Mouse (Mus musculus) hindbrain, embryonic 11.5 days (tissue): ENCODE data around the gene Ncapd2. TPM values are rescaled to one million over a fixed set of nuclear protein-coding genes. Genes with fewer than 3 reads are reported as not detected.

Source experiments
- ATAC-seq: fragments of 200-750 bp; cut with Nextera tagmentation; 2 replicates; pipeline ENCODE4 v1.8.0; 2017; ENCODE audit warnings: mild to moderate bottlenecking, moderate TSS enrichment, moderate library complexity; ENCODE audit not compliant: low FRiP score
- DNase-seq: peaks from one replicate; pipeline ENCODE4 v3.0.0-alpha.2; 2015; ENCODE audit warnings: low spot score
- H3K27ac ChIP-seq: fragments of 300-500 bp; sonication (generic); 2 replicates; pipeline ENCODE4 v1.5.1; 2014; ENCODE audit warnings: mild to moderate bottlenecking, low read depth, low read length
- H3K27me3 ChIP-seq: fragments of 300-500 bp; sonication (generic); 2 replicates; pipeline ENCODE4 v1.6.1; 2014; ENCODE audit warnings: mild to moderate bottlenecking, low read length, moderate library complexity, mixed read lengths; ENCODE audit not compliant: control insufficient read depth, insufficient read depth
- H3K36me3 ChIP-seq: fragments of 300-500 bp; sonication (generic); 2 replicates; pipeline ENCODE4 v1.6.1; 2014; ENCODE audit warnings: mild to moderate bottlenecking, low read length, moderate library complexity, mixed read lengths; ENCODE audit not compliant: control insufficient read depth, insufficient read depth
- H3K4me1 ChIP-seq: fragments of 300-500 bp; sonication (generic); replicated peaks from 2 replicates; pipeline ENCODE4 v1.6.1; 2014; ENCODE audit warnings: low read length, mixed read lengths; ENCODE audit not compliant: control insufficient read depth, insufficient read depth
- H3K4me2 ChIP-seq: fragments of 300-500 bp; sonication (generic); replicated peaks from 2 replicates; pipeline ENCODE4 v1.6.1; 2014; ENCODE audit warnings: mild to moderate bottlenecking, low read depth, low read length
- H3K4me3 ChIP-seq: fragments of 300-500 bp; sonication (generic); 2 replicates; pipeline ENCODE4 v1.5.1; 2014; ENCODE audit warnings: low read depth, low read length
- H3K9ac ChIP-seq: fragments of 300-500 bp; sonication (generic); 2 replicates; pipeline ENCODE4 v1.6.1; 2014; ENCODE audit warnings: low read depth, low read length
- H3K9me3 ChIP-seq: fragments of 300-500 bp; sonication (generic); 2 replicates; pipeline ENCODE4 v1.6.1; 2016; ENCODE audit warnings: low read length; ENCODE audit not compliant: control insufficient read depth
- WGBS: fragments of 180-500 bp; shearing (Covaris S2); extraction: QIAGEN DNeasy Blood & Tissue Kit; methylation state at CpG from one replicate; pipeline ENCODE4 v1.1.7; 2014; 5-methylcytosine and 5-hydroxymethylcytosine counted together
- polyA plus RNA-seq: library from polyadenylated mRNA; unstranded; fragments of >200 nt; fragmentation: Nextera tagmentation; extraction: Ambion mirVana; gene quantifications from 2 replicates; pipeline ENCODE4 v1.2.1, GENCODE M21; 2014

The Ncapd2 gene
- polyA plus RNA-seq, 1 experiment from 2014 or later, result 110 TPM

GRCm38 (mm10) chr6:125131302-125132156 lies 60.0 kb downstream of the Ncapd2 start, which contains the start of gene Nop2:
Gene Nop2 (plus strand): TSS chr6:125131909.
- peak within 1 kb of the TSS; percentile 66 for H3K27ac ChIP-seq
- no peaks in the 10 kb centered on the region for H3K27me3 ChIP-seq
- H3K4me1 ChIP-seq, result 0 out of 2 replicates have a peak, but pooled peaks cover 2% of the 10 kb centered on the region
- DNase-seq (peak; percentile 98), ATAC-seq (peak; percentile 97)
- H3K9ac ChIP-seq, result peak within 1 kb of the TSS; percentile 83
- H3K9me3 ChIP-seq, result no peaks in the 10 kb centered on the region
- peaks cover 23% of the 10 kb centered on the region; the same call in 1 of the 2 replicates for H3K36me3 ChIP-seq
- WGBS, result 1% methylated on average over 61 of the region's 66 CpGs
- H3K4me3 ChIP-seq, result peak within 1 kb of the TSS; percentile 88
- H3K4me2 ChIP-seq, result peak within 1 kb of the TSS; percentile 81

GRCm38 (mm10) chr6:125129710-125130402 lies 61.6 kb downstream of the Ncapd2 start:
- no peaks in the 10 kb centered on the region for H3K27me3 ChIP-seq
- H3K4me3 ChIP-seq, result no peak overlapping the region
- H3K9ac ChIP-seq, result no peak overlapping the region
- H3K27ac ChIP-seq, result no peak overlapping the region
- no peak for DNase-seq
- no peak for ATAC-seq
- H3K4me2 ChIP-seq, result no peak overlapping the region
- H3K36me3 ChIP-seq, result peaks cover 15% of the 10 kb centered on the region; the same call in 1 of the 2 replicates
- 87% methylated on average over 20 of the region's 20 CpGs for WGBS
- no peaks in the 10 kb centered on the region for H3K9me3 ChIP-seq
- H3K4me1 ChIP-seq, result 0 out of 2 replicates have a peak, but pooled peaks cover 2% of the 10 kb centered on the region

GRCm38 (mm10) chr6:125128724-125129123 lies 62.8 kb downstream of the Ncapd2 start:
- Histone ChIP-seq H3K36me3 (peaks cover 20% of the 10 kb centered on the region), H3K27me3 (no peaks in the 10 kb centered on the region)
- 91% methylated on average over 12 of the region's 12 CpGs for whole genome bisulfite sequencing

GRCm38 (mm10) chr6:125119387-125119786 lies 72.1 kb downstream of the Ncapd2 start:
- H3K27me3 ChIP-seq, result no peaks in the 10 kb centered on the region
- H3K9me3 ChIP-seq, result no peaks in the 10 kb centered on the region
- ATAC-seq (no peak), DNase-seq (no peak)
- WGBS, result 91% methylated on average over 8 of the region's 8 CpGs
- H3K9ac ChIP-seq, result no peak overlapping the region
- H3K36me3 ChIP-seq, result peaks cover 39% of the 10 kb centered on the region
- no peaks in the 10 kb centered on the region for H3K4me1 ChIP-seq
- H3K4me2 ChIP-seq, result no peak overlapping the region
- no peak overlapping the region for H3K27ac ChIP-seq
- H3K4me3 ChIP-seq, result no peak overlapping the region

More at GRCm38 (mm10) chr6:125128724-125129123, 62.8 kb downstream of the Ncapd2 start:
- Histone ChIP-seq H3K9ac (no peak overlapping the region), H3K9me3 (no peaks in the 10 kb centered on the region), H3K4me2 (no peak overlapping the region), H3K27ac (no peak overlapping the region), H3K4me1 (0 out of 2 replicates have a peak, but pooled peaks cover 2% of the 10 kb centered on the region), H3K4me3 (no peak overlapping the region)
- DNase-seq (no peak), ATAC-seq (no peak)

Other genes with a start within 250 kb of the Ncapd2 start
- 94.3 and 99.7 TPM in 2 replicates for gene Cops7a, start 226.2 kb downstream of the Ncapd2 start, polyA plus RNA-seq
- gene Pianp, start 195.0 kb downstream of the Ncapd2 start, polyA plus RNA-seq, result 1.6 and 1.9 TPM in 2 replicates
- gene Zfp384, start 182.6 kb downstream of the Ncapd2 start, polyA plus RNA-seq, result 8.7 and 16.5 TPM in 2 replicates
- gene Ing4, start 151.9 kb downstream of the Ncapd2 start, polyA plus RNA-seq, result 120 and 133 TPM in 2 replicates
- 10.7 and 12.2 TPM in 2 replicates for gene Acrbp, start 142.0 kb downstream of the Ncapd2 start, polyA plus RNA-seq
- gene Lpar5, start 123.8 kb downstream of the Ncapd2 start, polyA plus RNA-seq, result 0.21 TPM in 1 of 2 replicates, not detected in the other
- gene Chd4, start 95.7 kb downstream of the Ncapd2 start, polyA plus RNA-seq, result 105 and 130 TPM in 2 replicates
- gene Nop2, start 59.8 kb downstream of the Ncapd2 start, polyA plus RNA-seq, result 45.3 and 58.8 TPM in 2 replicates
- gene Iffo1, start 46.5 kb downstream of the Ncapd2 start, polyA plus RNA-seq, result 10.3 and 10.4 TPM in 2 replicates
- 2,070 and 2,095 TPM in 2 replicates for gene Gapdh, start 25.2 kb downstream of the Ncapd2 start, polyA plus RNA-seq
- gene Mrpl51, start 100 bp upstream of the Ncapd2 start, polyA plus RNA-seq, result 184 and 189 TPM in 2 replicates
- 1.7 and 2.3 TPM in 2 replicates for gene Vamp1, start 23.9 kb upstream of the Ncapd2 start, polyA plus RNA-seq
- gene Tapbpl, start 40.2 kb upstream of the Ncapd2 start, polyA plus RNA-seq, result 1.0 and 2.2 TPM in 2 replicates
- gene Cd27, start 45.3 kb upstream of the Ncapd2 start, polyA plus RNA-seq, result 0.52 and 1.2 TPM in 2 replicates
- gene Tuba3a, start 94.3 kb upstream of the Ncapd2 start, polyA plus RNA-seq, result not detected in 2 replicates
- gene Ltbr, start 122.2 kb upstream of the Ncapd2 start, polyA plus RNA-seq, result 17.9 and 19.0 TPM in 2 replicates
- gene Scnn1a, start 129.0 kb upstream of the Ncapd2 start, polyA plus RNA-seq, result 0.45 and 0.96 TPM in 2 replicates
- gene Tnfrsf1a, start 157.7 kb upstream of the Ncapd2 start, polyA plus RNA-seq, result 25.2 and 25.9 TPM in 2 replicates
- gene Plekhg6, start 189.1 kb upstream of the Ncapd2 start, polyA plus RNA-seq, result 0.06 and 0.19 TPM in 2 replicates